Mouse (Mus musculus) brain, embryonic 14.5 days (tissue): ENCODE measurements around the gene Ube4b. TPM values are rescaled to one million over a fixed set of nuclear protein-coding genes. Genes with fewer than 3 reads are reported as not detected.

Experiments used
- DNase-seq: peaks from one replicate; pipeline ENCODE4 v3.0.0-alpha.2; 2011; ENCODE audit warnings: low read depth
- CTCF ChIP-seq: fragments of 200-500 bp; IDR thresholded peaks from 2 replicates; pipeline ENCODE4 v1.5.1; 2012; ENCODE audit warnings: inconsistent platforms, mild to moderate bottlenecking, moderate library complexity, borderline replicate concordance; ENCODE audit not compliant: insufficient read depth, insufficient read length; ENCODE audit errors: extremely low read depth
- POLR2A ChIP-seq: fragments of 200-500 bp; IDR thresholded peaks from 2 replicates; pipeline ENCODE4 v1.6.1; 2012; ENCODE audit warnings: mild to moderate bottlenecking, inconsistent platforms, borderline replicate concordance; ENCODE audit not compliant: poor library complexity, insufficient read depth, insufficient read length, severe bottlenecking; ENCODE audit errors: extremely low read depth
- polyA plus RNA-seq: library from polyadenylated mRNA; depleted of rRNA; stranded (reverse); fragments of >200 nt; gene quantifications from 2 replicates; pipeline ENCODE4 v1.2.3, GENCODE M21; 2012

Ube4b gene
- polyA plus RNA-seq, 1 experiment: 131 TPM

DNA sequence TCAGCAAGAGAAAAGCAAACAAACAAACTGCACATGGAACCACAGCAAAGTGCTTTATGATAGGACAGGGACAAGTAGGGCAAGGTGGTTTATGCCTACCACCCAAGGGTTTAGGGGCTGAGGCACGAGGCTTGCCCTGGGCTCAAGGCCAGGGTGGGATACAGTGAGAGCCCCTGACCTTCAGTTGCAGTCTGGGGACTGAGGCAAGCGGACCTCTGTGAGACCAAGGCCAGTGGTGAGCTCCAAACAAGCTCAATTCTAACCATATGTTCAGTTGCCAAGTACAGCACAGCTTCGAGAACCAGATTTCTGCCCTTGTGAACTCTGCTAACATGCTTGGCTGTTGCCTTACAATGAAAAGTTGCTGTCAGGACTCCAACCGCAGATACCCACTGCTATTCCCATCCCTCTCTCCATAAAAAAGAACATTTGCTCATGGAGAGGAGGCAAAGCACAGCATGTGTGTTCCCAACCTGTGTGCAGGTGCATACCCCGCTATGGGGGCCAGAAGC, 8.6 kb downstream of the Ube4b start:
- TF ChIP-seq POLR2A (no peak), CTCF (no peak)
- DNase-seq: no peak

DNA sequence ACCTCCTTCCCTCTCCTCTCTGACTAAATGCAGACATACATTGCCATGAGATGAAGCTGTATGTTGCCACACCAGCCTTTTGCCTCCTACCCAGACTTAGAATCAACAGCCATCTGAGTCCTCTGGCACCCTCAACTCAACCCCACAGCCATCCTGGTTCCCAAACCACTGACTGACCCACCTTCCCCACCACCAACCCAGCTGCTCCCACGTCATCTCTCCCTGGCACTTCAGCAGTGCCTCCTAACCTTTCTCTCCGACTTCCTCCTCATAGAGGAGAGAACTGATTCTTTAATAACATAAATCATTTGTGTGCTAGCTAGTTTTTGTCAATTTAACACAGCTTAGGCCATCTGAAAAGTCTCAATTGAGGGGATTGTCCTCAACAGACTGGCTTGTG, 9.6 kb downstream of the Ube4b start:
- TF ChIP-seq POLR2A: no peak
- TF ChIP-seq CTCF: no peak
- DNase-seq: no peak

DNA sequence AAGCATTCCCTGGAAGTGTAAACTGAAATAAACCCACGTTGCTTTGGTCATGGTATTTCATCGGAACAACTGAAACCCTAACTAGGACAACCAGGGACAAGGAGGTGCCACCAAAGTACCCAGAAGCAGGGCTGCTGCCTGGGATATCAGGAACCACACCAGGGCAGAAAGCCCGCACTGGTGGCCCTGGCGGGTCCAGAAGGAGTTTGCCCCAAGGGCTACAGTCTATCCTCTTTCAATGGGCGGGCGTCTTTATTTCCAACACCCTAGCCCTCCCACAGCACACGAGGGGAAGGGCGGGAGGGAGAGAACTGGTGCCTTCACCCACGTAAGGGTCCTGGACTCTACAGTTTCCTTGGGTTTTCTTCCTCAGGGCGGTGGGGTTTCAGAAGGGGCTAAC, 10.1 kb downstream of the Ube4b start:
- no peak for DNase-seq
- TF ChIP-seq POLR2A (no peak), CTCF (no peak)

DNA sequence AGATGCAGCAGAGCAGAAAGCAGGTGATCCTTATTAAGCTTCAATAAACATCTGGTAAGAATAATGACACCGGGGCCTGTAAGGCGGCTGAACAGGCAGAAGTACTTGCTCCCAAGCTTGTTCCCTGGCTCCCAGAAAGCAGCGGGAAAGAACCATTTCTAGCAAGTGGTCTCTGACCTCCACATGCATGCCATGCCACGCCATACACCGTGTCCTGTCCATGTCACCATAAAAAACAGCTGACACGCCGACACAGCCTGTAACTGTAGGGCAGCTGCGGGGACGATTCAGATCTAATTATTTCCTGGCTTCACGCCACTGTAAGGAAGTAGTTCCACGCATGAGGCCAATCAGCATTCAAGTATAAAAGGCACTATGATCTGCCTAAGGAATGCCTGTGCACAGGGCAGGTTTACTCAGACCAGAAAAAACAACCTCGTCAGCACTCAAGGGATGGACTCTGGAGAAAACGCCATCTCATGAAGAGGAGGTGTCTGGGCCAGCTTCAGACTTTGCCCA, 10.8 kb downstream of the Ube4b start:
- TF ChIP-seq CTCF (no peak), POLR2A (no peak)
- DNase-seq: peak; percentile 58

DNA sequence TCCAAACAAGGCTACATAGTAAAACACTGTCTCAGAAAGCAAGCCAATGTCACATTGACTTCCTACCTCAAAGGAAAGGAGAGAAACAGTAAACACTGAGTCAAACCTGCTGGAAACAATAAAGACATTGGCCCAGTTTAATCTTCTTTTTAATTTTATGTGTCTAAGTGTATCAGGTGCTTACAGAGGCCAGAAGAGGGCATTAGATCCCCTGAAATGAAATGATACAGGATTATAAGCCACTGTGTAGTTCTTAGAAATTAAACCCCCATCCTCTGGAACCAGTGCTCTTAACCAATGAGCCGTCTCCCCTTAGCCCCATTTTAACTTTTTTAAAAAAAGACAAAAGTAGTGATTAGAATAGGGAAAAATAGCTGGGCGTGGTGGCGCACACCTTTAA, 12.3 kb downstream of the Ube4b start:
- no peak for TF ChIP-seq CTCF
- TF ChIP-seq POLR2A: no peak
- no peak for DNase-seq

DNA sequence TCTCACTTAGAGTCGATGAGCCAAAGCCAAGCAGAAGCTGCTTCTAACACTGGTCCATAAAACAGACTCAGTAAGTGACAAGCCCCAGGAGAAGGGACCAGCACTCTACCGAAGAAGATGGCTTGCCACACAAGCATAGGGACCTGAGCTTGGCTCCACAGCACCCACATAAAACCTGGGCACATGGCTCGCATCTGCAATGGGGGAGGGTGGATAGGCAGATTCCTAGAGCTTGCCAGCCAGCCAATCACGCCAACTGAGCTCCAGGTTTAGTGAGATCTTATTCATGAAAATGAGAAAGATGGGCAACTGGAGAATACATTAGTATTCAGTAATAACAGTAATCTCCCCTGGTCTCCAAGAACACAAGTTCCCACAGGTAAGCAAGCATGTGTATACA, 16.8 kb downstream of the Ube4b start:
- TF ChIP-seq POLR2A: no peak
- TF ChIP-seq CTCF: no peak

DNA sequence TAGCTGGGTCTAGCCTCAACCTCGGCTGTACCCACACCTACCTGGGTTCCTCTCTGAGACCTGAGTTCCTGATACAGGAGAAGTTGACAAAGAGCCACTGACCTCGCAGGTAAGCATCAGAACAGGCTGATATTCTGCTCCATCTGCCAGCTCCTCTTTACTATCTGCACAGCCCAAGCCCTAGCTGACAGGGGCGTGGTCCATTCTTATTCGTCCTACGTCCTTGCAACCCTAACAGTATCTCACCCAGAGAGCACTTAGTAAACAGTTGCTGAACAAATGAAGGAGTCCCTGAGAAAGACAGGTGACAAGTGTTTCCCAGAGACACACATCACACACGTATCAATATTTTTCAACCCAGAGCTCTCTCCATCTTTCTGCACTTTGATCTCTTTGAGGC, 18.2 kb downstream of the Ube4b start:
- TF ChIP-seq CTCF (no peak), POLR2A (no peak)
- no peak for DNase-seq

More for the DNA sequence above, 16.8 kb downstream of the Ube4b start:
- no peak for DNase-seq

DNA sequence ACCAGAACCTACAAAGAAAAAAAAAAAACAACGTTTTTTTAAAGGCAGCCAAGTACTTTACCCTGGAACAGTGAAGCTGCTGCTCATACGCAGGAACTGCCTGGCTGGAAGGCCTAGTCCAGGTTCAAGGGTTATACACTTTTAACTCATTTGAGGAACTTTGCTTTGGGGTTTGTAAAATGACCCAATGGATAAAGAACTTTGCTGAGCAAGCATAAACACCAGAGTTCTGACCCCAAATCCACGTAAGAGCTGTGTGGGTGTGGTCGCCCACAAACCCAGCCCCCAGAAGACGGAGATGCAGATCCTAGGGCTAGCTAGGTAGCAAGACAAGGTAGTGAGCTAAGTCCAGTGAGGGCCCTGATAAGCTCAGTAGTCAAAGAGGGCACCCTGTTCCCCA, 19.1 kb downstream of the Ube4b start:
- TF ChIP-seq CTCF: no peak
- TF ChIP-seq POLR2A: no peak
- DNase-seq: no peak

DNA sequence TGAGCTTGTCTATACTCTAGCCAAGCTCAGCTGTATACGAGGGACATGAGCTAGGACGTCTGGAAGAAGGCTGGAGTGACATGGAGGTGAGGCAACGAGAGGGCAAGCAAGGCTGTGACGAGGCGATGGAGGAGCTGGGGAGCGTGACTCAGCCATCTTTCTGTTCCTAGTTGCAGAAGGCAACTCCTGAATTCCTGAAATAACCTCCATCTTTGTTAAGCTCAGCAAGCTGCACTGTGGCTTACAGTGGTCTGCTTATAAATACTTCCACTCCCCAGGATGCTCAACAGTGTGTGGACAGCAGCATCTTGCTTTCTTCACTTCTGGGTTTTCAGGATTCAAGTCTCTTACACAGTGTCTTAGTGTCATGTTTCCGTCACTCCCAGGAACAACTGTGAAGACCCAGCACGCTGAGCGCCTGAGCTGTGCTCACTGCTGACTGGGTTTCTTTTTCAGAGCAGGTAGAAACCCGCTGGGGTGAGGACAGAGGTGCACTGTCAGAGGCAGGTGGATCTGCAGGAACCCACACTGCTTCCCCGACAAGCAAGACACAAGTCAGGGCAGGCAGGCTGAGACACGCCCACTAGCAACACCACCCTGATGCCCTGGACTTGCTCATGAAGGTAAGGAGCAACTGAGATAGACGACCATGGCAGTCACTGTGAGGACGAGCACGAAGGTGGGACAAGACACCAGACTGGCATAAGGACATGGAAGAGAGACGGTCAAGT, 20.7 kb downstream of the Ube4b start:
- no peak for DNase-seq
- TF ChIP-seq CTCF (no peak), POLR2A (no peak)

DNA sequence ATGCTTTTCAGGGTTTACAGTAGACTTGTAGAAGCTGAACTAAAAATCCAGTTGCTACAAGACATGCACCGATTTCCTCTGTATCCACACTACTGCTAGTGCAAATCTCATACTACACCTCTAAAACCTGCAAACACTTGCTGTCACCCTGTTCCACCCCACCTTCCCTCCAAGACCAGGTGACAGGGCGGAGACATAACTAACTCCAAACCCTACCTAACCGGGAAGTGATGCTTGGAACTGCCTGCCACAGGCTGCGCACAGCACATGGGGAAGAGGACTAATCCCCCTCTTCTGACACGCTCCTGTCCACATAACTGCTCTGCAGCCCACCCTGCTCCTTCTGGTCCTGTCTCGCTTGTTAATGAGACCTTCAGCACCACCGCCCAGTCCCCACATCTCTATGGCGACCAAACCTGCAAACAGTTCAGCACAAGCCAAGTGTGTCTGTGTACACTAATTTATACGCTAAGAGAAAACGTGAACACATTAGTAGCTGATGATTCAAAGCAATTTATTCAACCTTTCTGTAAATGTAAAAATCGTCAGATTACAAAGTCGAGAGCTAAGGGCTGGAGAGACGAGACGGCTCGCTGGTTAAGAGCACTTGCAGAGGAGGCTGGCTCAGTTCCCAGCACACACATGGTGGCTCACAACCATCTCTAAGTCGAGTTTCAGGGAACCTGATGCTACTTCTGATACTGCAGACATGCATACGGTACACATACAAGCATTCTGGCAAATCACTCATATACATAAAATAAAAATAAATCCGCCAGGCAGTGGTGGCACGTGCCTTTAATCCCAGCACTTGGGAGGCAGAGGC, 21.7 kb downstream of the Ube4b start:
- DNase-seq: peak; percentile 80
- TF ChIP-seq CTCF (no peak), POLR2A (no peak)

DNA sequence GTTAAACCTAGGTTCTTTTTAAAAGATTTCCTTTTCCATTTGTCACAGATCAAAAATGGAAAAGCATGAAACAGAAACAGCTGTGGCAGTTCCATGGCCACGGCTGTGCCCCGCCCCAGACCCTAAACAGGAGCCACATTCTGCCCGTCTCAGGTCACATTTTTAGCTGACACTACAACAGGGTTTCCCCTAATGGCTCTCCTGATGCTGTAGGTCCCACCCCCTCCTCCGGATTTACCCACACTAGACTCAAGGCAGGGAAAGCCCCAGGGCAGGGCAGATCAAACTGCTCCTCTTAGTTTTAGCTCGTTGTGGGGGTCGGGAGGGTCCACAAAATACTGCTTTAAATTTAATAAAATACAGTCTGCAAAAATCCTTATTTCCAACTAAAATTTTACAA, 23.5 kb downstream of the Ube4b start:
- DNase-seq: no peak
- TF ChIP-seq POLR2A: no peak
- no peak for TF ChIP-seq CTCF
